Mouse (Mus musculus) layer of hippocampus, adult 9-11 months (tissue): ENCODE measurements around the gene Ntn5.
"Not testable (repeated sequence)": the region's sequence is repeated elsewhere in the genome, so short reads cannot be mapped to it uniquely, and the experiment has no call there.

ENCODE experiments used
- DNase-seq: peaks from one replicate; pipeline ENCODE4 v3.0.0; 2022

Gene Ntn5

DNA sequence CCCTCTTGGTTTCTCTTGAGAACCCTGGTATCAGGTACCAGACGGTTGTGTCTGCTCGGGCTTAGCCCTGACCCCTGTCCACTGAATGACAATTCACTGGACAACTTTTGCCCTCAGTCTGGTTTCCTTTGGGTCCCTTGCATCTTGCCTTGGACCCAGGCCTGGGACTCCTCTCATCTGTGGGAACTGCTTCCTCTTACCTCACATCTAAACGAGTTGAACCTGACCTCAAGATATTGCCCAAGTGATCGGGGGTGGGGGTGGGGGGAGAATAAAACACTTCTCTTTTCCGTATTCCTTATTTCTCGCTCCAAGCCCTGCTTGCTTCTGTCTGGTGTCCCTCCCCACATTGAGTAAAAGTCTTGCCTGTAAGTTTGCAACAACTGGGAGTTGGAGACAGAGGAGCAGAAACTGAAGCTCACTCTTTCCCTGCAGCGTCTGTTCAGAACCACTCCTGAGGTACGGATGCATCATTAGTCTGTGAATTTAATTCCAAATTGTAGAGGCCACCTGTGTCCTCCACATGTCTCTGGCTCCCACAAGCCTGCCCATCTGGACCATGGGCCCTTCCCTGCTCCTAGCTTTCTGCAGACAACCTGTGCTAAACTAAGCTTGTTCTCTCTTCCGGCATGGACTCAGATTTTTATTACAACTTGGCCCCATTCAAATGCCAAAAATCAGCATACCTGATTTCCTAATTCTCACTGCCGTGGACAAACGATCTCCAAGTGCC, 22.9 kb upstream of the Ntn5 start:
- DNase-seq, result no peak

DNA sequence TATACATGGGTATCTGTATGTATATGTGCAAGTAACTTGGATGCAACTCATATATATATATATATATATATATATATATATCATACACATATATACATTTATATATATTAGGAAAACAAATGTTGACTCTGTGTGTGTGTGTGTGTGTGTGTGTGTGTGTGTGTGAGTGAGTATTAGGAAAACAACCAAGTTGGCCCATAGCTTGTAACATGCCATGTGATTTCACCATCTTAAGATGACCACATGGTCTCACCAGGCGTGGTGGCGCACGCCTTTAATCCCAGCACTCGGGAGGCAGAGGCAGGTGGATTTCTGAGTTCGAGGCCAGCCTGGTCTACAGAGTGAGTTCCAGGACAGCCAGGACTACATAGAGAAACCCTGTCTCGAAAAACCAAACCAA, 22.1 kb upstream of the Ntn5 start:
- not testable (repeated sequence) for DNase-seq

DNA sequence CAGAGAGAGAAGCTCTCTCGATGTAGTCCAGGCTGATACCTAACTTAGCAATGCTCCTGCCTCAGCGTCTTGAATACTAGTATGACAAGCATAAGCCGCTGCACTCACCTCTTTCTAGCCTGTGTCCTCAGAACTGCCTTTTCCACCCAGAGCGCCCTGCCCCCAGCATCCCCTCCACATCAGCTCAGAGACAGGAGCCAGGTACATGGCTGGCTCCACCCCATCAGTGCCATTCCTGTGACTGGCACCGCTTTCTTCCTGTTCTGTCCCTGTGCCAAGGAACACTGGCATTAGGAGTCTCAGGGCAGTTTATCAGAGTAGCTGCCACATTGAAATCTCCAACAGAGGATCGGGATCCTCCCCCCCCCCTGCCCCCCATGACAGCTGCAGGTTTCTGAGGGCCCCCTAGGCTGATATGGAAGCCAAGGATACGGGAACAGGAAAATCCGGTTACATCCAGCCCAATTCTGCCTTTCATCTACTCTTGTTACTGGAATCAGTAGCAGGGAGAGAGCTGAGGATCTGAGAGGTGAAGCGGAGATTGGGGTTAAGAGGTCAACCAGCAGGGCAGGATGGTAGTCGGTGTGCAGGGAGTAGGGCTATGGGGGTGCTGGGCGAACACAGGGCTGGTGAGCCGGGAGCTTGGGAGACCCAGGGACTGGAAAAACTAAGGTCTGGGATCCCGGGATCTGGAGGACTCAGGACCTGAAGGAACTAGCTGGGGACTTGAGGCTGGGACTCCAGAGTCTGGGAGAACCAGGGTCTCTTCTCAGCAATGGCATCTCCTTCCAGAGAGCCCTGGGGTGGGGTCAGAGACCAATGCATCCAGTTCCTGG, 18.3 kb upstream of the Ntn5 start:
- no peak for DNase-seq

DNA sequence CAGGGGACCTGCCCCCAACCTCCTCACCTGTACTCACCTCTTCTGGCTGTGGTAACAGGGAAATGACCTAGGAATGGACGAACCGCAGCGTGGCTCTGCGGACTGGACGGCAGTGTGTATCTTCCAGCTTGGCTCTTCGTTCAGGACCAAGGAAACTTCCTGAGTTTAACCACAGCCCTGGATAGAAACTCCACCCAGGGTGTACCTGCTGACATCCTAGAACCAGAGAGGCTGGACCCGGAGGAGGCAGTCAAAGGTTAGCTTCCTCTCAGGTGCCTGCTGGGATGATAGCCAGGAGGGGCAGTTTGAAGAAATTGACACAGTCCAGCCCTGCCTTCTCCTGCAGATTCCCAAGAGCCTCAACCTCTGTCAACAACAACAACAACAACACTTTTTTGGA, 17.7 kb upstream of the Ntn5 start, which contains the start of gene Fut2:
Gene Fut2, minus strand, starts transcription at position 234 of the 400 bp plus-strand sequence.
- DNase-seq, result no peak

DNA sequence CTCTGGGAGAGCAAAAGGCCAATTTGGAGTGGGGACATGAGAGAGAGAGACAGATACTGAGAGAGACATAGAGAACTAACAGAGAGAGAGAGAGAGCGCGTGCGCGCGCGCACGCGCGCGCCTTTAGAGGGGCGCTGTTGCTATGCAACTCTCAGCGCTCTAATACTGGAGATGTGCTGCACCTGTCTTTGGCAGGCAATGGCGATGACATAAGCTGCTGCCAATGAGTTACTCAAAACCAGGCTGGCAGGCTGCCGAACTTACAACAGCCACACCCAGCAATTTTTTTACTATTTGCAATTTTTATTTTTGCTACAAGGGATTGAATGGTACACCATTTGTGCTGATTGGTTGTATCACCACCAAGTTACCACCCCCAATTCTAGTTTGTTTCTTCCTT, 16.1 kb upstream of the Ntn5 start:
- DNase-seq, result peak; percentile 69

DNA sequence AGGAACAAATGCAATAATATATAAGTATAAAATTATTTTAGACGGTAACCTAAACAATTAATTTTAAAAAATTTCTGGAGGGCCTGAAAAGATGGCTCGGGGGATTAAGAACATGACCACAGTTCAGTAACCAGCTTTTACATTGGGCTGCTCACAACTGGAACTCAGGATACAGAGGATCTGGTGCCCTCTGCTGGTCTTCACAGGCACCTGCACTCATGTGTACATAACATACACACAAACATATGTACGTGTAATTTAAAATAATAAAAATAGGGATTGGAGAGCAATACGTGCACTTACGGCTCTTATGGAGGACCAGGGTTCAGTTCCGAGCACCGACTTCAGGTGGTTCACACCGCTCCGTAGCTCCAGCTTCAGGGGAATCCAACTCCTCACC, 14.9 kb upstream of the Ntn5 start:
- no peak for DNase-seq

DNA sequence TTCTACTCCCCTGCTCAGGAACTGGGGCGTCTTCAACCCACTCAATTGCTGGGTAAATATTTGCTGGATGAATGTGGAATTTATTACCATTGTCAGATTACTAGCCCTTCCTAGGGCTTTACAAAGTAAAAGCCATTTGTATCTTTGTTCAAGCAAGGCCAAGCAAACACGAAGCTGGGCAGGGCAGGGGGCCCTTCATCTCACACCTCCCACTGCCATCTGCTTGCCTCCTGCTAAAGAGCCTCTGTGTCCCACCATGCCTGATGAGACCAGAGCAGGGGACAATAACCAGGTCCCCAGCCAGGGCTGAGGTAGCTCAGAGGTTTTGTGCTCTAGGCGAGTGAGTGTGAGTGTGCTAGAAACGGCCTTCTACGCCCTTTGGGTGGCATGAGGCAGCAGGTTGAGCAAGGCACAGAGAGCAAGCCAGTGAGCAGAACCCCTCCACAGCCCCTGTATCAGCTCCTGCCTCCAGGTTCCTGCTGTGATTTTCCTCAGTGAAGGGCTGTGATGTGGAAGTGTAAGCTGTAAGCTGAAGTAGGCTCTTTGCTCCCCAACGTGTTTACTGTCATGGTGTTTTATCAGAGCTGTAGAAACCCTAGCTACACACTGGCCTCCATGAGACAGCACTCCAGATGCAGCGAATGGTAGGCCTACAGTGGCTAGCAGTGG, 6.1 kb upstream of the Ntn5 start:
- DNase-seq, result no peak

DNA sequence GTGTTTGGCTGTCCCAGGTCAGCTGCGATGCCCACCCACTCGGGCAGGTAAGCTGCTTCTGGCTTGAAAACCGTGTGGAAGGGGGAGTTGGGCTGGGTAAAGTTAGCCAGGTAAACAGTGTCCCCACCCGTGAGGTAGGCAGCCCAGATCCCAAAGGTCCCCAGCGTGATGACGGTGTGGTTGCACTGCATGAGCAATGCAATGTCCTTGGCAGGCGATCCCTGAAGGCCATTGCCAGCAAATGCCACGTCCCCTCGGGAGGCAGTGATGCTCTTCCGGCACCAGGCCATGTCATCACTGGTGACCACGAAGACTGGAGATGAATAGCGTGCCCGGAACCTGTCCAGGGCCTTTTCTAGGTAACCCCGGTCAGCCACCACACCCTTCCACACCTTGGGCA, 5.3 kb upstream of the Ntn5 start:
- DNase-seq, result no peak

DNA sequence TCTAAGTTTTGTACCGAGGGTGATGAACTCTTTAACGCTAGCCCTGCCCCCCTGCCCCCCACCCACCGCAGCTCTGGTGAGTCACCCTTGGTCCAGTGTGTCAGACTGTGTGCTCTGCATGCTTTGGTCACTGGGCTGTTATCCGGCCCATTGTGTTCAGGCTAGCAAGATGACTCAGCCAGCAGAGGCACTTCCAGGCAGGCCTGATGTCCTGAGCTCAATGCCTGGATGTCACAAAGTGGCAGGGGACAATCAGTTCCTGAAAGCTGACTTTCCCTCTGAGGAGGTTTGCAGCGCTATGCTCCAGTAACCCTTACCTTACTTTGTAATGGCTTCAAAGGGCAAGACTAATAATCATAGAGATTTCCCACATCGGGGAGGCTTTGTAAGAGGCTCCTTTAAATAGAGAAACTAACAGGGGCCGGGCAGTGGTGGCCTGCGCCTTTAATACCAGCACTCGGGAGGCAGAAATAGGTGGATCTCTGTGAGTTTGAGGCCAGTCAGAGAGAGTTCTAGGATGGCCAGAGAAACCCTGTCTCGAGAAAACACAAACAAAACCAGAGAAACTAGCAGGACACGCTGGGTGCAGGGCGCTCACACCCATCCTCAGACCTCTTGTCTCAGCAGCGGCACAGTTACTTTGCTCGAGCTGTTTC, 3.7 kb upstream of the Ntn5 start:
- DNase-seq, result no peak

DNA sequence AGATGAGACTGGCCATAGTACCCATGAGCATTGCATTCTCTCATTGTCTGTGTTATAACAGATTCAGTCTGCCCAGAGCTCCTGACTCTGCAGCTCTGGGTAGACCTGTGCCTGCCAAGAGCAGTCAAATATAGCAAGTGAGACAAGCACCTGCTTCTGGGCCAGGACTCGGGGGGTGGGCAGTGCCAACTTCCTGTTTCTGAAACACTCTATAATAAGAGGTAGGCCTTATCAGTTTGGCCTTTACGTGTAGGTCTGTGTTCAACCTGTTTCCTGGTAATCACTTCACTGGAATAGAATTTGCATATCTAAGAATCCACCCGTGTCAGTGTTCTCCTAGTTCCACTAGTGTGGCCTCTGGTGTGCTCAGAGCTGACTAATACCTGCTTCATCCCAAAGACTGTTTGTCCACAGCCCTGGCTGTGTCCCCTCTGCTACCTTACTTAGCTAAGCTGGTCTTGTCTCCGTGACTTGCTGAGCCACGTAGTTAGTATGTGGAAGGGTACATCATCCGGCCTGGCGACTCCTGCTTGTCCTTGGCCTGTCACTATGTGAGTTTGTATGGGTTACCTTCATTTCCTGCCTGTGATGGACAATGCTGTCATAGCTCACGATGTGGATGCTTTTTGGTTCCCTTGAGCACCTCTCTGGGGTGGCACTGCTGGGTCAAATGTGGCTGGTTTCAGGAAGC, 2.6 kb upstream of the Ntn5 start:
- no peak for DNase-seq

DNA sequence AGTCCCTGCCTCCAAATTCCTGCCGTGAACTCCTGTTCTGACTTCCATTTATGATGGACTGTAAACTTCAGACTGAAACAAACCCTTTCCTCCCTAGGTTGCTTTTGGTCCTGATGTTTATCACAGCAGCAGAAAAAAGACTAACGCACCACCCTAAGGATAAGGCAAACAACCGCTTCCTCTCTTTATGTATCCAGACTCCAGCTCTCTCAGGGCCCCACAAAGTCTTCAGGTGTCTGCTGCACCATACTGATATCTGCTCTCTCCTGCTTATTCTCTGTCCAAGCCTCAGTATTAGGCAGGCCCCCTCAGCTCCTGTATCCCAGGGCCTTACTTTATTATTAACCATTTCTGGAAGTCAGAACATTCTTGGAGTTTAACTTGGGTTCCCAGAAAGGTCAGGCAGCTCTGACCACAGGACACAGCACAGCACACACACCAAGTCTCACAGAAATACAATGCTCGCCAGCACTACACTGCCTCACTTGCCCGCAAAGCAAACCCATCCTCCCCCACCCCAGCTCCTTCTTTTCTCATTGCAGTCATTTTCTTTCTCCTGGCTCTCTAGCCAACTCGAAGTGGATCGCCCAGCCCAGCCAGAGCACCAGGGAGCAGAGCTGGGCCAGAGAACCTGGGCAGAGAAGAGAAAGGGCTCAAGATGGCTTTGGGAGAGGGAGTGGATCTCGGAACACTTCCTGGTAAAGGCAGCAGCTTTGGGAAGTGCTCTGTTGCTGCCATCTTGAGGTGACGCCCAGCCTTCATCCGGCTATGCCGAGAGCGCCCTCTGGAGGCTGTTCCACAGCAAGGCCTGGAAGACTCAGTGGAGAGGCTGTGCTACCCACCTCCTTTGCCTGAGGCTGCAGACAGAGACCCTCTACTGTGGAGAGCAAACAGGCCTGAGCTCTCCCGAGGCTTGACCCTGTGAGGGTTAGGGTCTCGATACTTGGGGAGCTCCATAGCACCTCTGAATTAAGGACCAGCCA, 1.4 kb upstream of the Ntn5 start:
- DNase-seq, result peak; percentile 88

DNA sequence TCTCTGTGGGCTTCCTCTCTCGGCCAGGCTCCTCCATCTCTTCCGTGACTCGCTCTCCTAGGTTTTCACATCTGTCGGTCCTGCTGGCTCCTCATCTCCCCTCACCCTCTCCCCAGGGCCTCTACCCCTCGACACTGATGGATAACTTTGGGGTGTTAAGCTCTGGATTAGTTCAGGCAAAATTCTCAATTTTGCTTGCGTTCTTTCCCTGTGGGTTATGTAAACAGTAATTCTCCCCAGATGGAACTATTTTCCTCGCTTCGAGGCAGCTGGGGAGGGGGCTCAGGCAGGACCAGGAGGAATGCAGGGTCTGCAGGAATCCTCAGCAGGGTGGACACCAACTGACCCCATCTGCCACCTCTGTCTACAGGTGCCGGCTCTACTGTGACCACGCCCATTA, 2.0 kb downstream of the Ntn5 start:
- DNase-seq, result no peak

DNA sequence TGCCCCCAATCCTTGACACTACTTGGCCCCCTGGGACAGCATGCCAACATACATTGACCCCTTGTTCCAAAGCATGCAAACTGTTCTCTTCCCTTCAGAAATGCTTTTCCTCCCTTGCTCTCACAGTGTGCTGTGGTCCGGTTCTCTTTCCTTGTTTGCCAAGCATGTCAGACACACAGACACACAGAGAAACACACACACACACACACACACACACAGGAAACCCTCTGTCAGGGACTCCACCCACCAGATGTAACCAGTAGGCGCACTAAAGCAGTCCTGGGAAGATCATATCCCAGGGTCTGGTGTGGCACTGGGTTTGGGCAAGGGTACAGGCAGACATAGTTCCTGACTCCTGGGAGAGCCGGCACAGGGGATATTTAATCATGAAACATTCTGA, 3.0 kb downstream of the Ntn5 start:
- no peak for DNase-seq

DNA sequence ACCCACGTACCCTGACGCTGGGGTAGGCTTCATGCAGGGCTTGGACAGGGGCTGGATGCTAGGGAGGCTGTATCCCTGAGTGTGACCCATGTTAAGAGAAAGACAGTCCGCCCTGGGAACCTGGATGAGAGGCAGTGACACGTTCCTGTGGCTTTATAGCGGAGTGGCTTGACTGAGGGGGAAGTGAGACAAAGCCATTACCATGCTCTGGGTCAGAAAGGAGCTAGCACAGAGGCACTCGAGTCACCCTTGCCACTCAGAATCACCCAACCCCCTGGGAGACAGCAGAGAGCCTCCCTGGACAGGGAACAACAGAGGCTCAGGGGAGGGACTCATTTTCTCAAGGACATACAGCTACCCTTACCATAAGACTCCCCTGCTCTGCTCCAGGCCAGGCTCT, 5.3 kb downstream of the Ntn5 start:
- DNase-seq, result no peak

DNA sequence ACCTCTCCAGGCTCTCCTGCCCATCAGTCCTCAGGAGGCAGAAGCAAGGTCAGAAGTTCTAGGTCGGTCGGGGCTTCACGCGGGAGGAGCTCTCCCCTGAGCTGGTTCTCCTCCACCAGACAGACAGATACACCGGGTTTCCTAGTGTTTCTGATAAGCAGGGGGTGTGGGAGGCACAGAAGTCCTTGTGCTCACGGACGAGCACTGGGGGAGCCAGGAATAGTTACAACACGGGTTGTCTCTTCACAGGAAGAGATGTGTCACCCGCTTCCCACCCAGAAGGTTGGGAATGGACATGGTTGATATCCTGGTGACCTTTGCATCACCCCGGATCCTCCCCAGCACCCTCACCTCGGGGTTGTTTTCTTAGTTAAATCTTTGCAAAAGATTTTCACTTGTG, 6.0 kb downstream of the Ntn5 start:
- no peak for DNase-seq

DNA sequence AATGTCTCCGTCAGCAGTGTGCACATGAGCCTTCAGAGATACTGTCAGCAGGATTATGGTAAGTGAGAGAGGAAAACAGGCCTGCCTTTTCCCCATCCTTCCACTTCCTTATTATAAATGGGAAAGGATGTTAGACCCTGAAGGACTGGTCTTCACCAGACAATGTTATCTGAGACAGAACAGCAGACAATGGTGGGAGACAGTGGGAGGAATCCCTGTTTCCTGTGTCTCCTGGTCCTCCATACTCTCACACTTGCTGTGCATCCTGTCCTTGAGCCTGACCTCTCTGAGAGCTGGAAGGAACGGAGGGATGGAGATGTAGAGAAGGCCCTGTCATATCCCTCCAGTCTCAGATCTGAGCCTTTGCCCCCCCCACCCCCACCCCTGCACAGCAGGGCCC, 8.5 kb downstream of the Ntn5 start:
- DNase-seq, result no peak

DNA sequence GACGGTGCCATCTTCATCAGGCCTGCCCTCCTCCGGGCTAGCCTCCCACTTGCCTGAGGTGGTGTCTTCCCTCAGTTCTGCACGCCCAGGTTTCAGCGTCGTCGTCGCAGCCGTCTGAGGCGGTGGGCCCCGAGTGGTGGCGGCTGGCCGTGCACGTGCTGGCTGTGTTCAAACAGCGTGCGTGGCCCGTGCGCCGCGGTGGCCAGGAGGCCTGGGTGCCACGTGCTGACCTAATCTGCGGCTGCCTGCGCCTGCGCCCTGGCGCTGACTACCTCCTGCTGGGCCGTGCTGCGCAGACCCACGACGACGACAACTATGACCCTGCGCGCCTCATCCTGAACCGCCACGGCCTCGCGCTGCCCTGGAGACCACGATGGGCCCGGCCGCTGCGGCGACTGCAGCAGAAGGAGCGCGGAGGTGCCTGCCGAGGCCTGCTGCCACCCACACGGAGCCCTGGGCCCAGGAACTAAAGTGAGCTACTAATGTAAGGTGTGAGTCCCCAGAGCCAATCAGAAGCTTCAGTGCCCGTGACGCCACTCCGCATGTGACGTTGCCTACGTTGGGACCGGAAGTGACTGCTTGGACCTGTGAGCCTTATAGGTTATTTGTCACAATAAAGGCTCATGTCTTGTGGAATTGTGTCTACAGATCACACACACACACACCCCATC, 10.2 kb downstream of the Ntn5 start, which contains the start of gene Sec1:
Gene Sec1, minus strand, starts transcription at position 482 of the 671 bp plus-strand sequence.
- DNase-seq, result no peak

DNA sequence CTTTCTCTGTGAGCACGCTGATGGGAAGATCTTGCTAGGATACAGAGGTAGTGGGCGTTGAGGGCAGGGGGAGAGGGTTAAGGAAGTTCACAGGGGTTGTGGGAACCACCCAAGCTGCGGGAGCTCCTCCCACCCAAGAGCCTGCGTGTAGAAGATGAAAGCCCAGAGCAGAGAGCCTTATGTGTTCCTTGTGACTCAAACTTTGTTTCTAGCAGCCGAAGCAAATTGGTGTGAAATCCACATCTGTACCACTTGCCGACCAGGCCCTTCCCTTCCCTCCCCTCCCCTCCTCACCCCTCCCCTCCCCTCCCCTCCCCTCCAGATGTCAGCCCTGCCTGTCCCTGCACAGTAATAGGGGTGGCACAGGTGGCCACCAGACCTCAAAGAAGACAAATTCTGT, 11.3 kb downstream of the Ntn5 start:
- no peak for DNase-seq

DNA sequence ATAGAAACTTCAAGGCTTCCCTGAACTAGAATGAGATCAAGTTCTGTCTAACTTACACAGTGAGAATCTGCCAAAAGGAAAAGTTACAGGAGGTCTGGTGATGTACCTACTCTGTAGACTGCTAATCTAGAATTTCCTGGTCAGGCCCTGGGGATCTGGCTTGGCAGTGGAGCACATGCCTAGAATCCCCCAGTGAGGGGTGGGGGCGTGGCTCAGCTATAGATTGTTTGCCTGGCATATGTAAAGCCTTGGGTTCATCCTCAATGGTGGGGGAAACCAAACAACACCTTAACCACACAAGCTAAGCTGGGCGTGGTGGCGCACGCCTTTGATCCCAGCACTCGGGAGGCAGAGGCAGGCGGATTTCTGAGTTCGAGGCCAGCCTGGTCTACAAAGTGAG, 14.1 kb downstream of the Ntn5 start:
- no peak for DNase-seq

DNA sequence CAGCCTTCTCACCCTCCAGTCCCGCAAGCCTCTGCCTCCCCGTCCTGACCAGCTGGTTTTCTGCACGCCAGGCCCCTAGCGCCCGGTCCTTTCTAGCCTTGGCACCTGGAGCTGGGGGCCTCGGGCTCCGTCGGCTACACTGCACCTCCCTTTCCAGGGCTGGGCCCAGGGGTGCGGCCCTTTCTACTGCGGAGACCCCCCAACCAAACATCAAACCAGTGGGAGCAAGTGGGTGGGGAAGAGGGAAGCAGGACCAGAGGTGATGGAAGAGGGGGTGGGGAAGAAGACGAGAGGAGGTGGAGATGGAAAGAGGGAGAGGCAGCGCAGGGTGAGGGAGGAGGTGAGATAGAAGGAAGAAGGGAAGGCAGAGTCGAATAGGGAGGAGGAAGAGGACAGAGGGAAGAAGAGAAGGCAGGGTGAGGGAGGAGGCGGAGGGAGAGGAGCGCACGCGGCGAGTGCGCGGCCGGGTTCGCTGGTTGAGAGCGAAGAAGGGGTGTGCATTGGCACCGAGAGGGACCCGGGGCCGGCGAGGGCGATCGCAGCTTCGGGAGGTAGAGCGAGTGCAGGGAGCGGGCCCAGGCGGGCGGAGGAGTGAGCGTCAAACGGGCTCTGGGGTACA, 15.8 kb downstream of the Ntn5 start, which contains the start of gene Car11:
Gene Car11, plus strand, starts transcription at position 321 of the 619 bp plus-strand sequence.
- DNase-seq, result no peak
